Mouse (Mus musculus) MEL-GATA-1-ER (cell line): ENCODE data around the gene Naif1.
A peak's percentile ranks its signal among the peaks of the same experiment; 100 is the strongest.
"Not testable (repeated sequence)": the region's sequence is repeated elsewhere in the genome, so short reads cannot be mapped to it uniquely, and the experiment has no call there.

Experiments used
- DNase-seq: peaks from one replicate; pipeline ENCODE4 v3.0.0-alpha.2; 2012; ENCODE audit warnings: low read depth; ENCODE audit errors: extremely low read depth

Naif1 gene

DNA sequence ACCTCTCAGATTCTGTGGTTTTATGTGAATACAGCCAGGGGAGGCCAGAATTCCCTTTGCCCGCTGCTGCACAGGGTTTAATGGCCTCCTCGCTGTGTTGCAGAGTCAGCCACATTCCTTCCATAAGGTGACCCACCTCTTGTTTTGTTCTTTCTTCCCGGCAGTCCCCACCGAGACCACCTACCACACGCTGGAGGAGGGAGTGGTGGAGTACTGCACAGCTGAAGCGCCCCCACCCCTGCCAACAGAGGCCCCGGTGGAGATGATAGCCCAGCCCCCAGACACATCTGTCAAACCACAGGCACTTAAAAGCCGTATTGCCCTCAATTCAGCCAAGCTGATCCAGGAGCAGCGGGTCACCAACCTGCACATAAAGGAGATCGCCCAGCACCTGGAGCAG is 4.4 kb downstream of the Naif1 start:
- DNase-seq = no peak

DNA sequence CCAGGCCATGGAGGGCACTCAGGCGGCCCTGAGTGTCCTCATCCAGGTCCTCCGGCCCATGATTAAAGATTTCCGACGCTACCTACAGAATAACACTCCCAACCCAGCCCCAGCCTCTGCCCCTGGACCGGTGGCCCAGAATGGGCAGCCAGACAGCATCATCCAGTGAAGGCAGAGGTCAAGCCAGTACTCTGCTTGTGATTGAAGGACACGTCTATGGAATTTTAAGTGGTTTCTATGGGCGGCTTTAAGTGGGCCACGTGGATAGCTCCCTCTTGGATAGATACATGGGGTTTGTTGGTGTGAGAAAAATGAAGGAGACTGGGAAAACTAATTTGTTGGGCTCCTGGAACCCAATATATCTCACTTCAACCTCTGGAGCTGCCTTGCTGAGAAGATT is 4.8 kb downstream of the Naif1 start:
- DNase-seq = no peak

DNA sequence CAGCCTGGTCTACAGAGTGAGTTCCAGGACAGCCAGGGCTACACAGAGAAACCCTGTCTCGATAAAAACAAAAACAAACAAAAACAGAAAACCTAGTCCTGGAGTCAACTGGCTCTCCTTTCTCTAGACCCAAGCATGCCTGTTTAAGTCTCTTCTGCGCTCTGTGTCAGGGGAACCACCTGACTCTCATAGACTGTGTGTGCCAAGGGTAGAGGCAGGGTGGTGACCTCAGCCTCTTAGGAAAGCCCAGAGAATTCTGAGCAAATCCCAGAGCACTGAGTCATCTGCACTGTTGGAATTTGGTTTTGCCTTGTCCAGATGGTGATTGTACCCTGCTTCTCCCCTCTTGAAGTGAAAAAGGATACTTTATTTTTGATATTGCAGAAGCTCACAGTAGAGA is 8.0 kb downstream of the Naif1 start:
- DNase-seq = no peak

DNA sequence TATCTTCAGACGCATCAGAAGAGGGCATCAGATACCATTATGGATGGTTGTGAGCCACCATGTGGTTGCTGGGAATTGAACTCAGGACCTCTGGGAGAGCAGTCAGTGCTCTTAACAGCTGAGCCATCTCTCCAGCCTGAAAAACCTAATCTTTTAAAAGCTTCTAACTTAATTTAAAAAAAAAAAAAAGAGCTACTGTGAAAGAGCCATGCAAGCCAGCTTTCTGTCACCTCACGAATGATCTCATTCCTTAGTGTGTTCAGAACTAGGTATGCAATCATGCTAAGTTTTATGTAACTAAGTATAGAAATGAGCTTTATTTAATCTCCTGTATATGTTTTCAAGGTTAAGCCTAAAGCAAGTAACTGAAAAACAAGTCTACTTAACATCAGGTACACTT is 9.4 kb downstream of the Naif1 start:
- DNase-seq = no peak

DNA sequence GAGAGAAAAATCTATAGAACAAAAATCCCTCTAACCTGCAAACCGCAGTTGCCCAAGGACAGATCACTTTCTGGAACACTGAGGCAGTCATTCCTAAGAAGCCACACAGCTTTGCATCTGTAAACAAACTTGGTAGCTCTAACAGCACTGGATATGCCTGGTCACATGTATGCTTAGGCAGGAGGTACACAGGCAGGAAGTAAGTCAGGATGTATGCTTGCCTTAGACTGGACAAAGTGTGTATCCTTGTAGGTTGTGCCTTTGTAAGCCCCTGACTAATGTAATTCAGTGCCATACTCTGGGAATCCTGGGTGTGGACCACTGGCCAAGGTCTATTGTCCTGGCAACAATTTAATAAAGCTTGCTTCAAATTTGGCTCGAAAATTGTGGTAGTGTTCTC is 13.5 kb downstream of the Naif1 start:
- DNase-seq = no peak

DNA sequence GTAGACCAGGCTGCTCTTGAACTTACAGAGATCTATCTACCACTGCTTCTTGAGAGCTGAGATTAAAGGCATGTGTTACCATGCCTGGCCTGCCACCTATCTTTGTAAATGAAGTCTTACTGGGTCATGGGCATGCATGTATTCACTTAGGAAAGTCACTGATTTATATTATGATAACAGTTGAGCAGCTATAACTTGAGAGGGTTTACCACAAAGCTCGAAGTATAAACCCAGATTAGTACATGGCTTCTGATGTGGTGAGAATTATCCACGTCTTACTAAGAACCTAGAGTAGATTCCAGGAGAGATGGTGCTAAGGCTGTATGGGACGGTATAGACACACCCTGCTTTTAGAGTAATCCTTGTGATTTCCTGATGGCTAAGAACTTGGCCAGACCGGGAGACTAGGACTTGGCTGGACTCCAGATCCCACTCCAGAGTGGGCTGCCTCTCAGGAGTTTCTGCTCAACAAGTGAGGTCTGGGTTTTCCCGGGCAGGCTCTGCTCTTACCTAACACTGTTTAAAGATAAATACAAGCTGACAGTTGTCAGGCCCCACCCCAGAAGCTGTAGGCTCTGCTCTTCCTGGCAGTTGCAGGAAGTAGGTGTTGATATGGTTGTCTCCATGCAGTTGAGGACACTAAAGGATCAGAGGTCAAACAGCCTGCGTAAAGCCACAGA is 14.1 kb downstream of the Naif1 start:
- DNase-seq = no peak

DNA sequence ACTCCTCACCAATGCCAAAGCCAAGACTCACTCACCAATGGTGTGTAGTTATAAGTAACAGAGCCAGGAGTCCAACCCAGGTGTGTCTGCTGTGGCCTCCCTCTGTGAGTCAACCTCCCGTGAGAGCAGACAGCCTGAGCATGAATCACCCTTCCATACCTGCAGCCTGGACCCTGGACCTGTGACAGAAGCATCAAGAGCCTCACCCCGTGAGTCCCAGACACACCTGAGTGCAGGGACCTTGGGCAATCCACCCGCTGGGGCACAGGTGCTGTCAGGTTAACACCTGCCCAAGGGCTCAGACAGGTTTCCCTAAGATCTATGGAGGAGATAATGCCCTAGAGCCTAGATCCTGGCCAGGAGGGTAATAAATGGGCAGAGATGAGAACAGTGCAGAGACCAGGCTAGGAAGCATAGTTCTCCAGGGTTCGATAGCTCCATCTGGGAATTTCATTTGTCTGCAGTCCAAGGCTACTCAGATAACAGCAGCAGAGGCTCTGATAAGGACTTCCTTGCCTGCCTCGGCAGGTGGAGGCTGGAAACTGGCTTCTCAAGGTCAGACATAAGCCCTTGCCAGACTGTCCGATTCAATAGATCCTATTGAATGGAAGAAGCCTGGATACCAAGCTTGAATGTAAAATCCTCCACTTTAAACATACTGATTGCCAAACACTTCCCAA is 20.9 kb downstream of the Naif1 start:
- no peak for DNase-seq

DNA sequence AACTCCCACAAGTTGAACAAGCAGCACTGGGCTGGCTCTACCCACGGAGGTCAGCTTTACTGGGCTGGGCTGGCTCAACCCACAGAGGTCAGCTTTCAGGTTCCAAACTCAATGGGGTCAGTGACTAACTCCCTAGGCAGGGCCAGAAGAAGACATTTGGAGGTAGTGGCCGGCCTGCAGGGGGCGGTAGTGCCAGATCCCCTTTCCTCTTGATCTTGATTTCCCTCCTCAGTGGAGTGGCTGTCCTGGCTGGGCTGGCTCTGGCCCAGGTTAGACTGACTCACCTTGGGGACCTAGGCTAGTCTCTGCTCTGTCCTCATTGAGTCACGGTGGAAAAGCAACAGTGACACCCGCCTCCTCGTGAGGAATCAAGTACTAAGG is 21.4 kb downstream of the Naif1 start:
- DNase-seq = no peak

DNA sequence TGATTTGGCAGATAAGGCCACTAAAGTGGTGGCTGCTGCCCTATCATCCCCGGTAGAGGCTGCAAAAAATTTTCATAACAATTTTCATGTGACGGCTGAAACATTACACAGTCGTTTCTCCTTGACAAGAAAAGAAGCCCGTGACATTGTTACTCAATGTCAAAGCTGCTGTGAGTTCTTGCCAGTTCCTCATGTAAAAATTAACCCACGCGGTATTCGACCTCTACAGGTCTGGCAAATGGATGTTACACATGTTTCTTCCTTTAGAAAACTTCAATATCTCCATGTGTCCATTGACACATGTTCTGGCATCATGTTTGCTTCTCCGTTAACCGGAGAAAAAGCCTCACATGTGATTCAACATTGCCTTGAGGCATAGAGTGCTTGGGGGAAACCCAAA is 25.1 kb downstream of the Naif1 start:
- not testable (repeated sequence) for DNase-seq

DNA sequence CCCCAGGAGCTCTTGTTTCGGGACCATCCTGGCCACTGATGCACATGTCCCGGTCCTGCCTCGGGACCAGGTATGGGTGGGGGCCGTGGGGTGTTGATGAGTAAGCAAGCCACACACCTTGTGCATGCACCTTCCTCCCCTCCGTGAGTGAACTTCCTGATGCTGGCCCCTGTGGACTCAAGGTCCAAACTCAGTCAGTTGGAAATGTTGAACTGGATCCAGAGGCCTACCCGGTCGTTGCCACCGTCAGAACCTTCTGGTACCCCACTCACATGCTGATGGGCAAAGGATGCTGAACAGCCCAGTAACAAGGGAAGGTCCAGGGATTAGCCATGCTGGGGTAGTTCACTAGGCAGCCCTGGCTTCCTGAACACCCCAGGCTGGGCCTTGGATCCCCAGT is 32.1 kb downstream of the Naif1 start:
- no peak for DNase-seq

DNA sequence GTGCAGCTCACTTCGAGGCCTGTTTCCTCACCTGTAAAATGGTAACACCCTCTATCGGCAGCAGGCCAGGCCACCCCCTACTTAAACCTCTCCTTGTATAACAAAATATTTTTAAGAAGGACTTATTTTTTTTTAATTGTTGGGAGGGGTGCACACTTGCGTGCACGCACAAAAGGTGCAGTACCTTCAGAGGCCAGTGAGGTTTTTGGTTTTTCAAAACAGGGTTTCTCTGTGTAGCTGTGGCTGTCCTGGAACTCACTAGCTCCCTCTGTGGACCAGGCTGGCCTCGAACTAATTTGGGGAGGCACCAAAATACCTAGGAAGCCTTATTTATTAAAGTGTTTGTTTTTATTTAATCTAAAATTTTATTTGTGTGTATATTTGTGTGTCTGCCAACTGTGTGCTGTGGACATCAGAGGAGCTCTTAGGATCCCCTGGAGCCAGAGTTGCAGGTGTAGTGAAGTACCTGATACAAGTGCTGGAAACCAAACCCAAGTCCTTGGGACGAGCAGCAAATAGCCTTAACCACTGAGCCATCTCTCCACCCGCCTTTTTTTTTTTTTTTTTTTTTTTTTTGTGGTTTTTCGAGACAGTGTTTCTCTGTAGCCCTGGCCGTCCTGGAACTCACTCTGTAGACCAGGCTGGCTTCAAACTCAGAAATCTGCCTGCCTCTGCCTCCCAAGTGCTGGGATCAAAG is 33.1 kb downstream of the Naif1 start:
- DNase-seq = no peak

DNA sequence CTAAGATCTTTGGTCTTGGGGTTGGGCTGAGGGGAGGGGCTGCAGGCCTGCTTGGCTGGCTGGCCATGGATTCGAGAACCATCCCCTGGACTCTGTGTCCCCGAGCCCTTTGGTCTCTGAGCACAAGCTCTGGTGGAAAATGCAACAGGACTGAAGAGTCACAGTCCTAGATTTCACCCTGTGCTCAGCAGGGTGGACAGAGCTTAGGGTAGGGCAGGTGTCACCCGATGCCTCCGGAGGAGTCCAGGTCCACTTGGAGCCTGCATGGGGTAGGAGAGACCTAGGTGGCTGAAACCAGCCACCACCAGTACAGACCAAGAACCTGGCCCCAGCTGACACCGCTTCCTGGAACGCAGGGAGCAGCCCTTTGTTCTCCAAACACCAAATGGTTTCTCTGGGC is 34.7 kb downstream of the Naif1 start:
- DNase-seq = no peak

DNA sequence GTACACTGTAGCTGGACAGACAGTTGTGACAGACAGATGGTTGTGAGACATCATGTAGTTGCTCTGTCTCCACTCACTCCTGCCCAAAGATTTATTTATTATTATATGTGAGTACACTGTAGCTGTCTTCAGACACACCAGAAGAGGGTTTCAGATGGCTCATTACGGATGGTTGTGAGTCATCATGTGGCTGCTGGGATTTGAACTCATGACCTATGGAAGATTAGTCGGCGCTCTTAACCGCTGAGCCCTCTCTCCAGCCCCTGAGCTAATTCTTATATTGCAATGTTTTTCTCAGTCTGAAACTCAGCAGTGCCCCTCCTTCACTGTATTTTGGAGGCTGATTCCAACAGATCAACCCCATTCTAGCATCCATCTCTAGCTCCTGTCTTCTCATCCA is 35.5 kb downstream of the Naif1 start:
- no peak for DNase-seq

DNA sequence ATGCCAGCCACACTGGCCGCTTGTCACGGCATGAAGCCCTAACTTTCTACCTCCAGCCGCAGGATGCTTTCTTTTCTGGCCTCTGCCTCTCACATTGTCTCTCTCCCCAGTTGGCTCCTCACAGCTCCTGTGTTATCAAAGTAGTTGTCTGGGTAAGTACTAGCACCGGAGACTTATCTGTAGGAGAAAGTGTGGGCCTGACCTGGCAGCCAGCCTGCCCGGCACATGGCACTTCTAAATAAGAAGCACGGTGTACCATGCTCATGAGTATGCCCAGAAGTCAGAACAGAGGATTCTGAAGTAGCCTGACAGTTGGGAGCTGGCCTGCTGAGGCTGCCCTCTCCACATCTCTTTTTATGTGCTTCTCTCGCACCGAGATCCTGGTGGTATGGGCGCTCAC is 35.9 kb downstream of the Naif1 start:
- DNase-seq = peak; percentile 46

DNA sequence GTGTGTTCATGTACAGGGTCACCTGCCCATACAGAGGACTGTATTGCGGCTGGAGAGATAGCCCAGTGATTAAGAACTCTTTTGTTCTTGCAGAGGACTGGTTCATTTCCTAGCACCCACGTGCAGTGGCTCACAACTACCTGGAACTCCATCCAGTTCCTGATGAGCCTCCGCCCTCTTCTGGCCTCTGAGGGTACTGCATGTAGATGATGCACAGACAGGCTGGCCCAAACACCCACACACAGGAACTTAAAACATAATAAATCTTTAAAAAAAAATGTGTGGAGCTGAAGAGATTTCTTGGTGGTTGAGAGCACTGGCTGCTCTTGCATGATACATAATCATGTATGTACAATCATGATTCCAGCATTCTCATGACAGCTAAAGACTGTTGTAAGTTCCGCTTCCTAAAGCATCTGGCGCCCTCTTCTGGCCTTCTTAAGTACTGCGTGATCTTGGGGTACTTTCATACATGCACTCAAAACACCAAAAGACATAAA is 36.9 kb downstream of the Naif1 start:
- DNase-seq = peak; percentile 80

DNA sequence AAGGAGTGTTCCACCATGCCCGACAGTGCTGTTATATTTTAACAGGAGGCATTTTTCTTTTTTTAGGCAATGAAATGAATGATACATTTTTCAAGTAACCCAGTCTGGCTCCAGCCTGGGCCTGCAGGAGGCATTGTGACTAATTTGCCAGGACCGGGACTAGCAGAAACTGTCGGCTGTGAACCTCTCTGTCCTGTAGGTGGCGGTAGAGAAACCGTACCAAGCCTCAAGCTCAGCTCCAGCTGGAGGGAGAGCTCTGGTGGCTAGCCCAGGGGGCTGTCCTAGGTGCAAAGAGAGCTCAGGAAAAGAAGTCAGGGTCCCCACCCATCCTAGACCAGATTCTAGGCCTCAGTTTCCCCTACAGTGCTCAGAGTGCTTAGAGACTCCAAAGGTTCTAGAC is 38.4 kb downstream of the Naif1 start:
- peak; percentile 66 for DNase-seq

DNA sequence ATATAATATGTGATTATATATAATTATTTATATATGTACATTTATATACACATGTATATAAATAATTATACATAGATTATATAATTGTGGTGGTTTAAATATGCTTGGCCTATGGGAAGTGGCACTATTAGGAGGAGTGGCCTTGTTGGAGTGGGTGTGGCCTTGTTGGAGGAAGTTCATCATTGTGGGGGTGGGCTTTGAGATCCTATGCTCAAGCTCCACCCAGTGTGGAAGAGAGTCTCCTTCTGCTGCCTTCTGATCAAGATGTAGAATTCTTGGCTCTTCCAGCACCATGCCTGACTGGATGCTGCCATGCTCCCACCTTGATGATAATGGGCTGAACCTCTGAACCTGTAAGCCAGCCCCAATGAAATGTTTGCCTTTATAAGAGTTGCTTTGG is 40.5 kb downstream of the Naif1 start:
- not testable (repeated sequence) for DNase-seq

DNA sequence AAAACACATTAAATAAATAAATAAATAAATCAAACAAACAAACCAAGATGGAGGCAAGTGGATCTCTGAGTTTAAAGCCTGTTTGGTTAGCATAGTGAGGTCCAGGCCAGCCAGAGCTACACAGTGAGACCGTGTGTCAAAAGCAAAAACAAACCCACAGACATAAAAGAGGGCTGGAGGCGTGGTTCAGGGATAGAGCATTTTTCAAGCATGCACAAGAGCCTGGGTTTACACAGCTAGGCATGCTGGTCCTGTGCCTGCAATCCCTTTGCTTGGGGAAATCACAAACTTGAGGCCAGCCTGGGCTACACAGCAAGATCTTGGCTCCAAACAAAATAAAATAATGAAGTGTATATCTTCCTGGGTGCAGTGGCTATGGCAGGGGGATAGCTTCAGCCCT is 42.4 kb downstream of the Naif1 start:
- no peak for DNase-seq

DNA sequence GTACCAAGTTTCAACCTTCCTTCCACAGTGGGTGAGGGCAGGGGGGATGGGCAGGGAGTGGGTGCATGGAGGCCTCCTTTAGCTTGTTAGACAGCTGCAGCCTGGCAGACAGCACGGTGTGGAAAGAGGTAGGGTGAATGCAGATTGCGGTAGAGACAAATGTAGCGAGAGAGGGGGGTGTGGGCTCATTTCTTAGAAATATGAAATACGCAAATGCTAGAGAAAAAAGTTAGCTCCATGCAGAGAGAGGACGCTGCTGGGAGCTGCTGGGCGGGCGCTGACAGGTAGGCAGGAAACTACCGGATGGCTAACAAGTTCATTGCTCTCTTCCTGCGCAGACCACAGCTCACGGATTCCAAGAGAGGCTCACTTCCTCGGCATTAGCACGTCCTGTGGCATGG is 43.0 kb downstream of the Naif1 start:
- no peak for DNase-seq

DNA sequence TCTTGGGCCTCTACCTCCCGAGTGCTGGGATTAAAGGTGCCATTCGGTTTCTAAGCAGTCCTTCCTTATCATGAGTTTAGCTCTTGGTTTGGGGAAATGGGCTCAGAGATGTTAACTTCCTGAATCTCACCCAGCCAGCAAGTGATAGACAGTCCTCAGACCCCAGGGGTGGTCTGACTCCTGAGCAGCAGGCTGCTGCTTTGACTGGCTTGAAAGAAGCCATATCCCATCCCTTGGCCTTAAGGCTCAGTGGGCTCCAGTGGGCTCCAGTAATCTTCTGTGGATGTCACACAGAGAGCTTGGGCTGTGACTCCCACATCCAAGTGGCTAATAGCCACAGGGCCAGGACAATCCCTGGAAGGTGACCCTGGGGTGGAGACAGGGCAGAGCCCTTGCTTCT is 44.3 kb downstream of the Naif1 start:
- DNase-seq = peak; percentile 73

DNA sequence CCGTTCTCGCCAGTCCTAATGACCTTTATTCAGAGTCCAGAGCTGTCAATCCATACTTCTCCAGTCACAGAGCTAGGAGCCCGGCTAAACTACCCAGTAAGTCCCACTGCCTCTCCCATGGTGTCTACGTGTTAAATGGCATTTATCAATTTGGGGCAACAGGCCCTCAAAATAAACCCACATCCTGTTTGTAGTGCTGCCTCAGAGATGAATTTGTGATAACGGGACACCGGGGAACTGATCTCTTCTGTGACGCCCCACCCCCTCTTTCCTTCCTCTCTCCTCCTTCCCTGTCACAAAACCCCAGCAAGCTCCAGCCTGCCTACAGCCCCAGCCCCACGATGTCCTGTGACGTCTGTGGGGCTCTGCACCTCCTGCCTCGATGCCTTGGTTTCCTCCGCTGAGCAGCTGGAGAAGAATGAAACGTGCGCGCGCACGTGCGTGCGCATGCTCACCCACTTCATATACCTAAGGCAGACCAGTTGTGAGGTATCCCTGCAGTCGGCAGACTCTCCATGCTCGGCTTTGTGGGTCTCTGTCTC is 45.0 kb downstream of the Naif1 start:
- peak; percentile 98 for DNase-seq

DNA sequence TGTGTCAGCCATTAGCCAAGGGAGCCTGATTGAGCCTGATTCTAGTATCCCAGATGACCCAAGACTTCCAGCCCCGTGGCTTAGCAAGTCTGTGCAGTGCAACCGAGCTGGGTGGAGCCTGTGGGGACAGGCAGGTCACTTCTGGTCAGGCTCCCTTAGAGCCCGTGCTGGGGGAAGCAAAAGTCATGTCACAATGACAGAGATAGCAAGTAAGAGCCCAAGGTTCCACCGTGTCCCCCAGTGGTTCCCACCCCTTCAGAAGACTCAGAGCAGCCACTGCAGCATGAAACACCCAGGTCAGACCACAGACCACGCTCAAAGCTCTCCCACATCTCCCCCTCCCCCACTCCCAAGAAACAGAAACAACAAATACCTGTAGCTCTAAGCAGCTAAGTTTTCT is 45.9 kb downstream of the Naif1 start:
- no peak for DNase-seq
